Mouse (Mus musculus): Measurements from ENCODE around the gene Gm1043.

GRCm38 (mm10) chr5:37254523-37254922, 169.4 kb downstream of the Gm1043 start:
- TF ChIP-seq CTCF (IDR thresholded peaks at IDR 0.05; ENCODE audit: low read depth, low read length) (no peak), POLR2A (IDR thresholded peaks at IDR 0.05; ENCODE audit: borderline replicate concordance, low read depth, low read length) (no peak)
